In genomic region chr9:102733459-102733858, GRCm38 (mm10) we compare ENCODE assay signal across 14 mouse cellular contexts. TPM values are rescaled to one million over a fixed set of nuclear protein-coding genes. Genes with fewer than 3 reads are reported as not detected.
DNase-seq lines count a peak whose midpoint lies in the region; ATAC-seq and TF ChIP-seq lines count a peak whose summit lies in the region.
"Had no signal": no experiment of that assay in that cellular context is flagged by ENCODE, and none has a peak within 500 bp of the region (broad histone marks: within the 10 kb centered on the region; RNA-seq: fewer than 3 reads in every experiment).

No protein-coding gene starts in this region.

- ATAC-seq in kidney, embryonic 16.5 days (ENCODE audit: low FRiP score, low TSS enrichment), result no peak
- peak; percentile 28; the same call in 1 of the 2 replicates for ATAC-seq in midbrain, embryonic 13.5 days
- no peak for ATAC-seq in midbrain, postnatal 0 days (ENCODE audit: low FRiP score)
- no peak for ATAC-seq in intestine, embryonic 15.5 days
- no peak for ATAC-seq in stomach, postnatal 0 days (ENCODE audit: low FRiP score, low TSS enrichment)
- ATAC-seq: forebrain, embryonic 16.5 days had no signal

- WGBS in kidney, embryonic 16.5 days, result 86% methylated on average over 5 of the region's 5 CpGs
- 92% methylated on average over 5 of the region's 5 CpGs for WGBS in midbrain, embryonic 13.5 days
- WGBS in midbrain, postnatal 0 days, result 88% methylated on average over 5 of the region's 5 CpGs
- 81% methylated on average over 5 of the region's 5 CpGs for WGBS in intestine, embryonic 15.5 days
- WGBS in stomach, postnatal 0 days, result 74% methylated on average over 5 of the region's 5 CpGs

- no peak for TF ChIP-seq CTCF in midbrain, postnatal 0 days (IDR thresholded peaks at IDR 0.05)
- TF ChIP-seq CTCF in stomach, postnatal 0 days (IDR thresholded peaks at IDR 0.05; ENCODE audit: low read depth), result no peak

- H3K9me3 ChIP-seq in kidney, embryonic 16.5 days (ENCODE audit: low read length), result no peaks in the 10 kb centered on the region
- H3K9me3 ChIP-seq in midbrain, embryonic 13.5 days, result no peaks in the 10 kb centered on the region
- no peaks in the 10 kb centered on the region for H3K9me3 ChIP-seq in midbrain, postnatal 0 days (ENCODE audit: low read length)
- H3K9me3 ChIP-seq in intestine, embryonic 15.5 days, result no peaks in the 10 kb centered on the region
- H3K9me3 ChIP-seq in stomach, postnatal 0 days (ENCODE audit: control insufficient read depth, low read length), result no peaks in the 10 kb centered on the region
- H3K9me3 ChIP-seq: liver, embryonic 13.5 days had no signal

- TF ChIP-seq EP300 in stomach, postnatal 0 days (optimal IDR thresholded peaks at IDR 0.05), result no peak

- no peak overlapping the region for H3K4me3 ChIP-seq in kidney, embryonic 16.5 days (ENCODE audit: low read length)
- no peak overlapping the region for H3K4me3 ChIP-seq in midbrain, embryonic 13.5 days (replicated peaks)
- H3K4me3 ChIP-seq in midbrain, postnatal 0 days (ENCODE audit: low read depth, low read length), result no peak overlapping the region
- H3K4me3 ChIP-seq in intestine, embryonic 15.5 days (replicated peaks), result no peak overlapping the region
- H3K4me3 ChIP-seq in stomach, postnatal 0 days (ENCODE audit: low read depth, low read length), result no peak overlapping the region
- H3K4me3 ChIP-seq: liver, embryonic 13.5 days had no signal

- DNase-seq in kidney, postnatal 36 days, result no peak
- DNase-seq in midbrain, postnatal 0 days (ENCODE audit: low spot score), result no peak
- DNase-seq in stomach, postnatal 0 days (ENCODE audit: low spot score), result no peak
- DNase-seq in cerebellum, postnatal 10 days, result no peak
- DNase-seq: cerebellum, adult 8-10 months; gastrocnemius, postnatal 25 days; layer of hippocampus, postnatal 36 days; liver, embryonic 13.5 days; thymus, postnatal 4 days had no signal

- no peaks in the 10 kb centered on the region for H3K27me3 ChIP-seq in kidney, embryonic 16.5 days (ENCODE audit: insufficient read depth, low read length)
- H3K27me3 ChIP-seq in midbrain, embryonic 13.5 days, result no peaks in the 10 kb centered on the region
- no peaks in the 10 kb centered on the region for H3K27me3 ChIP-seq in midbrain, postnatal 0 days (ENCODE audit: insufficient read depth, low read length)
- no peaks in the 10 kb centered on the region for H3K27me3 ChIP-seq in intestine, embryonic 15.5 days (replicated peaks)
- H3K27me3 ChIP-seq in stomach, postnatal 0 days (ENCODE audit: control insufficient read depth, insufficient read depth, low read length), result no peaks in the 10 kb centered on the region
- H3K27me3 ChIP-seq: liver, embryonic 13.5 days had no signal

- peak overlapping the region; percentile 86; the same call in 1 of the 2 replicates for H3K27ac ChIP-seq in kidney, embryonic 16.5 days (ENCODE audit: low read length)
- H3K27ac ChIP-seq in midbrain, embryonic 13.5 days, result no peak overlapping the region
- H3K27ac ChIP-seq in midbrain, postnatal 0 days (ENCODE audit: low read depth, low read length), result no peak overlapping the region
- peak overlapping the region; percentile 85 for H3K27ac ChIP-seq in intestine, embryonic 15.5 days
- H3K27ac ChIP-seq in stomach, postnatal 0 days (replicated peaks), result peak overlapping the region; percentile 88
- H3K27ac ChIP-seq: liver, embryonic 13.5 days had no signal

- H3K4me1 ChIP-seq in kidney, embryonic 16.5 days (ENCODE audit: insufficient read depth, low read length), result peaks cover 20% of the 10 kb centered on the region
- peaks cover 16% of the 10 kb centered on the region for H3K4me1 ChIP-seq in midbrain, embryonic 13.5 days (replicated peaks)
- 0 out of 2 replicates have a peak, but pooled peaks cover 2% of the 10 kb centered on the region for H3K4me1 ChIP-seq in midbrain, postnatal 0 days (ENCODE audit: insufficient read depth, low read length)
- H3K4me1 ChIP-seq in intestine, embryonic 15.5 days (replicated peaks), result peaks cover 15% of the 10 kb centered on the region; the same call in 1 of the 2 replicates
- H3K4me1 ChIP-seq in stomach, postnatal 0 days (replicated peaks; ENCODE audit: control insufficient read depth, insufficient read depth), result peaks cover 2% of the 10 kb centered on the region; the same call in 1 of the 2 replicates

- no peak overlapping the region for H3K4me2 ChIP-seq in kidney, embryonic 16.5 days (replicated peaks; ENCODE audit: low read depth, low read length)
- no peak overlapping the region for H3K4me2 ChIP-seq in midbrain, embryonic 13.5 days (replicated peaks)
- no peak overlapping the region for H3K4me2 ChIP-seq in midbrain, postnatal 0 days (ENCODE audit: low read depth, low read length, poor library complexity, severe bottlenecking)
- no peak overlapping the region for H3K4me2 ChIP-seq in intestine, embryonic 15.5 days (replicated peaks)
- H3K4me2 ChIP-seq in stomach, postnatal 0 days (replicated peaks; ENCODE audit: low read depth), result no peak overlapping the region
- H3K4me2 ChIP-seq: liver, embryonic 13.5 days; midbrain, embryonic 11.5 days had no signal

- H3K36me3 ChIP-seq in kidney, embryonic 16.5 days (ENCODE audit: insufficient read depth, low read length), result peaks cover 56% of the 10 kb centered on the region
- peaks cover 56% of the 10 kb centered on the region for H3K36me3 ChIP-seq in midbrain, embryonic 13.5 days
- peaks cover 50% of the 10 kb centered on the region for H3K36me3 ChIP-seq in midbrain, postnatal 0 days (ENCODE audit: insufficient read depth, low read length)
- peaks cover 38% of the 10 kb centered on the region for H3K36me3 ChIP-seq in intestine, embryonic 15.5 days
- peaks cover 42% of the 10 kb centered on the region for H3K36me3 ChIP-seq in stomach, postnatal 0 days (ENCODE audit: control insufficient read depth, insufficient read depth, low read length)

- H3K9ac ChIP-seq in kidney, embryonic 16.5 days (replicated peaks; ENCODE audit: low read length), result no peak overlapping the region
- H3K9ac ChIP-seq in midbrain, embryonic 13.5 days (replicated peaks), result no peak overlapping the region
- no peak overlapping the region for H3K9ac ChIP-seq in midbrain, postnatal 0 days (replicated peaks; ENCODE audit: low read length, poor library complexity, severe bottlenecking)
- no peak overlapping the region for H3K9ac ChIP-seq in intestine, embryonic 15.5 days
- H3K9ac ChIP-seq in stomach, postnatal 0 days (ENCODE audit: low read length), result no peak overlapping the region
- H3K9ac ChIP-seq: liver, embryonic 13.5 days had no signal

RNA-seq across cellular contexts. Expression of gene Amotl2, which starts 17.0 kb away (rescaled TPM):
- 40.9 and 41.5 TPM in 2 replicates for polyA plus RNA-seq in kidney, embryonic 16.5 days (2015; fragmentation: Nextera tagmentation; extraction: Ambion mirVana)
- 65.0 and 80.6 TPM in 2 replicates for polyA plus RNA-seq in midbrain, embryonic 13.5 days (2015; fragmentation: Nextera tagmentation; extraction: Ambion mirVana)
- total RNA-seq in midbrain, postnatal 0 days (2014; rRNA removed), result 125 and 129 TPM in 2 replicates
- 31.5 and 32.5 TPM in 2 replicates for polyA plus RNA-seq in midbrain, postnatal 0 days (2015; fragmentation: Nextera tagmentation; extraction: Ambion mirVana)
- polyA plus RNA-seq in intestine, embryonic 15.5 days (2015; fragmentation: Nextera tagmentation; extraction: Ambion mirVana), result 31.8 and 32.9 TPM in 2 replicates
- polyA plus RNA-seq in stomach, postnatal 0 days (2015; fragmentation: Nextera tagmentation; extraction: Ambion mirVana), result 18.6 and 22.7 TPM in 2 replicates

Comparison
In these comparisons a context has a peak if more than half of its experiments do, and no peak if none do; other contexts are left out.
1. H3K27ac ChIP-seq: peak in kidney, embryonic 16.5 days (single experiment), intestine, embryonic 15.5 days (single experiment) and stomach, postnatal 0 days (single experiment); none in midbrain, embryonic 13.5 days (single experiment) and midbrain, postnatal 0 days (single experiment).